Mouse (Mus musculus): ENCODE results near the gene Cpsf4l. TPM values are rescaled to one million over a fixed set of nuclear protein-coding genes. Genes with fewer than 3 reads are reported as not detected.
"Not testable (repeated sequence)": the region's sequence is repeated elsewhere in the genome, so short reads cannot be mapped to it uniquely, and the experiment has no call there.

Cpsf4l gene
- total RNA-seq, 1 experiment from 2014 or later = not detected

GRCm38 (mm10) chr11:113676847-113677246, 33.0 kb downstream of the Cpsf4l start:
- ATAC-seq (ENCODE audit: extremely low read depth, insufficient number of reproducible peaks, low FRiP score, poor library complexity, severe bottlenecking) = no peak

DNA sequence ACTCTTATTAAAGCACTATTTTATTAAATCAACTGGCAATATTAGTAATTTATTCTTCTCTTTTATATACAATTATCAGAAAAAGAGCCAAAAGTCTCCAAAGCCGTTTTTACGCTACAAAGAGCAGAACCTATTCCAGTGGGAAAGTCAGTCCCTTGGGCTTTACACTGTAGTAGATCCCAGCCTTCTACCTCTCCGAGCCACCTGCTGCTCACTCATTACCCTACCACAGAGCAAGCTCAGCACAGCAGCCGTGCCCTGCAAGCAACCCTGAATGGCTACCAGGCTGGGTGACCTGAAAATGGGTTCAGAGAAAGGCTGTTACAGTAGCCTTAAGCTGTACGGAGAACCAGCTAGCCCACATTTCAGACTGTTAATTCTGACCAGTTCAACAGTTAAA, 35.2 kb downstream of the Cpsf4l start:
- no peak for ATAC-seq (ENCODE audit: extremely low read depth, insufficient number of reproducible peaks, low FRiP score, poor library complexity, severe bottlenecking)

DNA sequence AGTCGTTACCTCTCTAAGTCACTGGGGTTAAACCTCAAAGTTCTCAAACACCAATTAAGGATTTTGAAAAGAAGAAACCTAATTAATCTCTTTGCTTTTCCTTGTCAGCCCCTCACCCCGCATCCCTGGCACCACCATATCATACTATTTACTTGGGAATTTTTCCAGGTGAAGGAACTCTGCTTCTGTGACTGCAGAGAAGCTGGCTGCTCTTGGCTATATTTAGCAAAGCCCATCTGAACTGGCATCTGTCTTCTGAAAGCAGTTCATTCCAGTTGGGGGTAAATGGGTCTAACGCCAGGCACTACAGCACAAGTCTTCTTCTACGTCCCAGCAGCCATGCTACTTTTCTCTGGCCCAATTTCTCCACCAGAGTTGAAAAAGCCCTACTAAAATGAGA, 36.2 kb downstream of the Cpsf4l start:
- ATAC-seq (ENCODE audit: extremely low read depth, insufficient number of reproducible peaks, low FRiP score, poor library complexity, severe bottlenecking) = no peak

- ATAC-seq (ENCODE audit: extremely low read depth, insufficient number of reproducible peaks, low FRiP score, poor library complexity, severe bottlenecking) = no peak
Observed at GRCm38 (mm10) chr11:113669711-113670110, 40.1 kb downstream of the Cpsf4l start.

GRCm38 (mm10) chr11:113668857-113669256, 41.0 kb downstream of the Cpsf4l start:
- ATAC-seq (ENCODE audit: extremely low read depth, insufficient number of reproducible peaks, low FRiP score, poor library complexity, severe bottlenecking) = no peak

GRCm38 (mm10) chr11:113667704-113668103, 42.1 kb downstream of the Cpsf4l start:
- ATAC-seq (ENCODE audit: extremely low read depth, insufficient number of reproducible peaks, low FRiP score, poor library complexity, severe bottlenecking) = no peak

DNA sequence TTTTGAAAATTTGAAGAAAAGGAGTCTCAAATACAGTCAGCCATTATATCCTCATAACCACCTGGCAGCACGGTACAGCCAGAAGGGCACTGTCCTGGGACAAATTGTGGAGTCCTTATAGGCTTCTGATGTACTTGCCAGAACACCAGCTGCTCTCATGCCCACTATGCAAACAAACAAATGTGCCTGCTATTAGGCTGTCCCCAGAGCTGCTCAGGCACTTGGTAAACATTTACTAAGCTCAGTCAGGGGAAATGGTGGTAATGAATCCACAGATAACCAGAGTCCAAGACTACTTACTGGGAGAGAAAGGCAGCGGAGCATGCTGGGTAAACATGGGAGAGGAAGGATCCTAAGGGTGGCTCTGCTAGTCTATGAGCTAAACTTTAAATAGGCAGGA, 42.7 kb downstream of the Cpsf4l start:
- no peak for ATAC-seq (ENCODE audit: extremely low read depth, insufficient number of reproducible peaks, low FRiP score, poor library complexity, severe bottlenecking)

- ATAC-seq (ENCODE audit: extremely low read depth, insufficient number of reproducible peaks, low FRiP score, poor library complexity, severe bottlenecking) = peak; percentile 30; the same call in 1 of the 2 replicates
Observed at GRCm38 (mm10) chr11:113666648-113667047, 43.2 kb downstream of the Cpsf4l start.

GRCm38 (mm10) chr11:113666205-113666604, 43.6 kb downstream of the Cpsf4l start:
- ATAC-seq (ENCODE audit: extremely low read depth, insufficient number of reproducible peaks, low FRiP score, poor library complexity, severe bottlenecking) = no peak

GRCm38 (mm10) chr11:113664279-113664678, 45.5 kb downstream of the Cpsf4l start:
- no peak for ATAC-seq (ENCODE audit: extremely low read depth, insufficient number of reproducible peaks, low FRiP score, poor library complexity, severe bottlenecking)

DNA sequence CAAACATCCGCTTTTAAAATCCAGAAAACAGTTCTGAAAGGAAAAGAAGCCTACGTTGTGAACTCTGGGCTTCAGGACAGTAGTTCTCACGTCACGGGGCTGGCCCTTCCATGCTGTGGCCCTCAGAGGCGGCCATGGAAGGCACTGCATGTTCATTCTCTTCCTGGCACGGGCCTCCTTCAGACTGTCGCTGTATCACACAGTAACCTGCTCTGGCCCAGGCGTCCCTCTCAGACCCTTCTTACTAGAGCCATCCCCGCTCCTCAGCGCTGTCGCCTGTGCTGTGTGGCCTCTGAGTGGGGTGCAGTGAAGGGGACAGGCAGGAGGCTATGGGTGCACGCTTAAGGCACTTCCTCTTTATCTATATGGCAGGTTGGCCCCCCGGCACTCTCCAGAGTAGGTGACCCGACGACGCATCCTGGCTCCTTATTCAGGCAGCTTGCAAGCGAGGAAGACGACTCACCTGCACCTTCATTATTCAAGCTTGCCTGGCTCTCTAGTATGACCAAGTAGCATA, 47.9 kb downstream of the Cpsf4l start:
- no peak for ATAC-seq (ENCODE audit: extremely low read depth, insufficient number of reproducible peaks, low FRiP score, poor library complexity, severe bottlenecking)

GRCm38 (mm10) chr11:113660940-113661339, 48.9 kb downstream of the Cpsf4l start:
- ATAC-seq (ENCODE audit: extremely low read depth, insufficient number of reproducible peaks, low FRiP score, poor library complexity, severe bottlenecking) = no peak

GRCm38 (mm10) chr11:113660213-113660612, 49.6 kb downstream of the Cpsf4l start:
- ATAC-seq (ENCODE audit: extremely low read depth, insufficient number of reproducible peaks, low FRiP score, poor library complexity, severe bottlenecking) = not testable (repeated sequence)

GRCm38 (mm10) chr11:113658763-113659162, 51.1 kb downstream of the Cpsf4l start:
- no peak for ATAC-seq (ENCODE audit: extremely low read depth, insufficient number of reproducible peaks, low FRiP score, poor library complexity, severe bottlenecking)

DNA sequence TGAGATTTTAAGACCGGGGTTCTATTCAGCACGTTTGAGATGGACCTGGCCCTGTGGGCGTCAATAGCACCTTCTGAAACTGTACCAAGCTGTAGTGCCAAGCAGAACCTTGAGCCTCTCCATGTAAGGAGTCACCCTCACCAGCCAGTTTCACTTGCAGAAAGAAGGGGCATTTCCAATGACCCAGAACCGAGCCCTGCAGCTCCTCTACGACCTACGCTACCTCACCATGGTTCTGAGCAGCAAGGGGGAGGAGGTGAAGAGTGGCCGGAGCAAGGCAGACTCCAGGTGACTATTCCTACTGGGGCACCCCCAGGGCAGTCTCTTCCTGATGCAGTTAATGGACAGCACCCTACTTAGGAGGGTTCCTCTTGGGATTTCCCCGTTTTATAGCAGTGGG, 51.5 kb downstream of the Cpsf4l start:
- ATAC-seq (ENCODE audit: extremely low read depth, insufficient number of reproducible peaks, low FRiP score, poor library complexity, severe bottlenecking) = no peak

- ATAC-seq (ENCODE audit: extremely low read depth, insufficient number of reproducible peaks, low FRiP score, poor library complexity, severe bottlenecking) = no peak
Observed at GRCm38 (mm10) chr11:113657221-113657620, 52.6 kb downstream of the Cpsf4l start.

DNA sequence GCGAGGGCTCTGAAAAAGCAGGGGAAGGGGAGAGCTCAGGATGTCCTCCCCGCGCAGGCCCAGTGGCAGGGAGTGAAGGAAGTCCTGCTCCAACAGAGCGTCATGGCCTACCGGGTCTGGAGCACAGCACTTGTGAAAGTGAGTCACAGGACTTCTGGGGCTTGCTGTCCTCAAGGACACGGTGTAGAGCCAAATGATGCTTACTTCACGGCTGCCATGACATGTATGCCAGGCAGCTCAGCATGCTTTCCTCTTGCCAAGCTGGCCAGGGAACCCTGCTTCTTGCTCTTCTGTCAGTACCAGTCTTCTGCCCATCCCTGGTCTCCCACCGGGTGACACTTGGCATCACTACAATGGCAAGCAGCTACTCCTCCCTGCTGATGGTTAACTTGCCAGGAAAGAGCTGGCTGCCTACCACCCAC, 53.3 kb downstream of the Cpsf4l start:
- no peak for ATAC-seq (ENCODE audit: extremely low read depth, insufficient number of reproducible peaks, low FRiP score, poor library complexity, severe bottlenecking)

DNA sequence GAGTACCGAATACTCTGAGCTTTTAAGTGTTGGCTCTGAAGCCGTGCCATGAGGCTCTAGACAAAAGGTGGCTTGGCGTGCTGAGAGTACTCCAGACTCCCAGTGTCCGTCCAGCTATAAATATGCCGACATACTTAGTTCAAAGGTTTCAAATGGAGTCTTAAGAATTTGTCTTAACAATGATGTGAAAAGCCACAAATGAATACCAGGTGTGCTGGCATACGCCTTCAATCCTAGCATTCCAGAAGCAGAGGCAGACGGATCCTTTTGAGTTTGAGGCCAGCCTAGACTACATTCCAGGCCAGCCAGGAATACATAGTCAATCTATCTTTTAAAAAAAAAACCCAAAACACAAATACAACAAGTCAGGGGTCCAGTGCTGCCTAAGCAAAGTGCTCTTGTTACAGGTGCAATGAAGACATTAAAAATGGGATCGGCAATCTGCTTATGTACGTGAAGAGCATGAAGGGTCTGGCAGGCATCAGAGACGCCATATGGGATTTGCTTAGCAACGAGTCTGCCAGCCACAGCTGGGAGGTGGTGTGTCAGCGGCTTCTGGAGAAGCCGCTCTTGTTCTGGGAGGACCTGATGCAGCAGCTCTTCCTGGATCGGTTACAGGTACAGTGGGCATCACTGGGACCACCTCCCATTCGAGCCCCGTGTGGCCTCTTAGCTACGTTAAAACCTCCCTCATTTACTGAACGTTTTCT, 55.1 kb downstream of the Cpsf4l start:
- no peak for ATAC-seq (ENCODE audit: extremely low read depth, insufficient number of reproducible peaks, low FRiP score, poor library complexity, severe bottlenecking)

DNA sequence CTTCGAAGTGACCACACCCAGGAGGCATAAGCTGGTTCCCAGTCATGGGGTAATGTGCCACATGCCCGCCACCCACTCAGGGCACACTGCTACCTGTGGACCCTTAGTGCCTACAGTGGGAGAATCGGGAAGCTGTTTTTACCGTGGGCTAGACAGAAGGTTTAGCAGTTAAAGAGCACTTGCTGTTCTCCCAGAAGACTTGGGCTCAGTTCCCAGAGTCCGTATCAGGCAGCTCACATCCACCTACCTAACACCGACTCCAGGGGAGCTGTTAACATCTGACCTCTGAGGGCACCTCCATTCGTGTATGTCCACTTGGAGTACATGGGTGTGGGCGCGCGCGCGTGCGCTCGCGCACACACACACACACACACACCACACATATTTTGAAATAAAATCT, 55.7 kb downstream of the Cpsf4l start:
- ATAC-seq (ENCODE audit: extremely low read depth, insufficient number of reproducible peaks, low FRiP score, poor library complexity, severe bottlenecking) = no peak

DNA sequence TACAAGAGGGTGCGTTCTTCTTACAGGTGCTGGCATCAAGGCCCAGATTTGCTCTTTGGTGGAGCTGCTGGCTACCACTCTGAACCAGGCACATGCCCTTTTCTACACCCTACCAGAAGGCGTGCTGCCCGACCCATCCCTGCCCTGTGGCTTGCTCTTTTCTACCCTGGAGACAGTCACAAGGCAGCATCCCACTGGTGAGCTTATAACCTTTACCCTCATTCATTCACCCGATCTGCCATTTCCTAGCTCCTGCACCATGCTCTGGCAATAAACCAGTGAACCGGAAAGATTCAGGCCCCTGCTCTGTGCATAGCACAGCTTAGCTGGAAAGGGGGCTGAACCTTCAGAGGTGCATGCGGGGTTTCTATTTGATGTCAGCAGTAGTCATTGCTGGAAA, 57.3 kb downstream of the Cpsf4l start:
- no peak for ATAC-seq (ENCODE audit: extremely low read depth, insufficient number of reproducible peaks, low FRiP score, poor library complexity, severe bottlenecking)

GRCm38 (mm10) chr11:113651907-113652273, 57.9 kb downstream of the Cpsf4l start:
- ATAC-seq (ENCODE audit: extremely low read depth, insufficient number of reproducible peaks, low FRiP score, poor library complexity, severe bottlenecking) = no peak
